Mouse (Mus musculus) stomach, postnatal 0 days (tissue): ENCODE measurements around the gene Adamts13.

Experiments
- CTCF ChIP-seq: IDR thresholded peaks from 2 replicates; pipeline ENCODE4 v1.5.1; 2016; ENCODE audit warnings: antibody characterized with exemption, low read depth, mild to moderate bottlenecking, moderate library complexity
- EP300 ChIP-seq: optimal IDR thresholded peaks from 2 replicates; pipeline ENCODE3; 2016; ENCODE audit warnings: antibody characterized with exemption

DNA sequence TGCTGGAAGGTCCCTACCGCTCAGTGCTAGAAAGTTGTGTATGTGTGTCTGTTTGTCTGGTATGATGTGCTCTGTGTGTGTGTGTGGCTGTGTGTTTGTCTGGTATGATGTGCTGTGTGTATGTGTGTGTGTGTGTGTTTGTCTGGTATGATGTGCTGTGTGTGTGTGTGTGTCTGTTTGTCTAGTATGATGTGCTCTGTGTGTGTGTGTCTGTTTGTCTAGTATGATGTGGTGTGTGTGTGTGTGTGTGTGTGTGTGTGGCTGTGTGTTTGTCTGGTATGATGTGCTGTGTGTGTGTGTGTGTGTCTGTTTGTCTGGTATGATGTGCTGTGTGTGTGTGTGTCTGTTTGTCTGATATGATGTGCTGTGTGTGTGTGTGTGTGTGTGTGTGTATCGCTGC, 46.3 kb downstream of the Adamts13 start:
- TF ChIP-seq CTCF = no peak
- no peak for TF ChIP-seq EP300
